Mouse (Mus musculus) retina, postnatal 1 day (tissue): Measurements from ENCODE around the gene Pam.

Experiments used
- DNase-seq: peaks from one replicate; pipeline ENCODE4 v3.0.0-alpha.2; 2012

Gene Pam

GRCm38 (mm10) chr1:97902830-97903229, 192.6 kb downstream of the Pam start:
- no peak for DNase-seq

GRCm38 (mm10) chr1:97900559-97901153, 194.8 kb downstream of the Pam start:
- DNase-seq, result no peak

GRCm38 (mm10) chr1:97887511-97887910, 207.9 kb downstream of the Pam start:
- DNase-seq, result no peak

DNA sequence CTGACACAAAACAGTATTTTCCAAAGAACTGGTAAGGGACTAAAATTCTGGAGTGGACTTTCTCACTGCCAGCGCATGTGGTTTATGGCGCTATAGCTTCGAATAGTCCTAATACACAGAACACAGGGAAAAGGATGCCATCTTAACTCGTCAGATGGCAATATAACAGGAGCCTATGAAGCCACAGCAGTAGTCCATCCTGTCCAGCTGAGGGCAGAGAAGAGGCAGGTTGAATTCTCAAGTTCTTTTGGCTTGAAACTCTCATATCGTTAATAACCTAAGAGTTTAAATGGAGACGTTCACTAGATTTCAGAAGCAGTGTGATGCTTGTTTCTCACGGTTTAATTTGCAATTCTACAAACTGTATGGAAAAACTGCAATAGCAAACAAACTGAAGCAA, 211.9 kb downstream of the Pam start:
- no peak for DNase-seq

GRCm38 (mm10) chr1:97877037-97877436, 218.4 kb downstream of the Pam start:
- no peak for DNase-seq

DNA sequence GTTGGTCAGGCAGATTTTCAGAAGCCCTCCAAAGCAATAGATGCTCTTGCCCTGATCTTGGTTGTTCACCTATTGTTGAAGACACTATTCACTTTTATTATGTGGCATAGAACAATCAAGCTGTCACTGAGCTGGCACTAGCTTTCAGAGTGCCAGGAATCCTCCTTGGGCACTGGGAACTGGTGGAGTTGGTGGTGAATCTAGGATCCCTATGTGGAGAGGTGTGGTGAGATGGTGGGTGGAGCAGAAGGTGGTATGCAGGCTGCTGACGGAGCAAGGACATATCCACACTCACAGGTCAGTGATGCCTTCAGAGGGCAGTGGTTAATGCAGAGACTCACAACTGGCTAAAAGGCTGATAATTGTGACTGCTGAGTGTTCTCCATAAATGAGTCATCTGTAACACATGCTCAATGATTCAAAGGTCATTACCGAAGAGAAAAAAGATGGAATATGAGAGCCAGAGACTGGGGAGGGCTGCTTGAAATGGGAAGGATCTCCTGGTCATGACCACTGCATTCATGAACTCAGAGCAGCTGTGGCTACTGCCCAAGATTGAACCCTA, 221.9 kb downstream of the Pam start:
- DNase-seq, result no peak

DNA sequence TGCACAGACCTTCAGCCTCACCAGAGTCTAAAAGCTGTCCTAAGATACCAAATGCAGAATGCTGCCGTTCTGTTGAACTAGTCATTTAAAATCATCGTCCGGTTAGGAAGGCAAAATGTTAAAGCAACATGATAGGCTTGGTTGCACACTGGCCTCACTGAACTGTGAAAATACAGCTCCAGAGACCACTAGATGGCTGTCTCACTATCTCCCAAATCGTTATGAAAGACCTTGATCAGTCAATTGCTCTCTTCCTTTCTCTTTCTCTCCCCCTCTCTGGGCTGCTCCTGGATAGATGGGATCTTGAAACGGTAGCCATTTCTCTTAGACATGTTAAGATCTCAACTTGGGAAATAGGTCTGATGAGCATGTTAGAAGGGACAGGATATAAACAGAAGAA, 223.0 kb downstream of the Pam start:
- DNase-seq, result peak; percentile 43

GRCm38 (mm10) chr1:97872072-97872471, 223.4 kb downstream of the Pam start:
- DNase-seq, result no peak

GRCm38 (mm10) chr1:97864135-97864534, 231.3 kb downstream of the Pam start:
- DNase-seq, result no peak

DNA sequence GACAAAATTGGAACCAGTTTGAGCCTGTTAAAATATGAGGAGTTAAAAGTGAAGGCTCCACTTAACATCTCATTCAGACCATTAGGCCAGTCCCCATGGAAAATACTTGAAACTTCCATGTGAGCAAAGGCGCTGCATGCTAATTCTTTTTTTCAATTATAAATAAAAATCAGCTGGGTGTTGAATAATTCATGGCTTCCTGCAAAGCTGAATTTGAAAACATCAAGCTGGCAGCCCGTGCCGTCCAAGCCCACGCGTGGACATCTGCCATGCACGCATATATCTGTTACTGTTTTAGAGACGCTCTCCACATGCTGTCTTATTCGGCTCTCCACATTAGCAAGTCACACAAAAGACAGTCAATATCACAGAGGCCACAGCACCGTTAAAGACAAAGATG, 232.3 kb downstream of the Pam start:
- peak; percentile 17 for DNase-seq

GRCm38 (mm10) chr1:97862734-97863133, 232.7 kb downstream of the Pam start:
- no peak for DNase-seq

GRCm38 (mm10) chr1:97854256-97854655, 241.2 kb downstream of the Pam start:
- no peak for DNase-seq

DNA sequence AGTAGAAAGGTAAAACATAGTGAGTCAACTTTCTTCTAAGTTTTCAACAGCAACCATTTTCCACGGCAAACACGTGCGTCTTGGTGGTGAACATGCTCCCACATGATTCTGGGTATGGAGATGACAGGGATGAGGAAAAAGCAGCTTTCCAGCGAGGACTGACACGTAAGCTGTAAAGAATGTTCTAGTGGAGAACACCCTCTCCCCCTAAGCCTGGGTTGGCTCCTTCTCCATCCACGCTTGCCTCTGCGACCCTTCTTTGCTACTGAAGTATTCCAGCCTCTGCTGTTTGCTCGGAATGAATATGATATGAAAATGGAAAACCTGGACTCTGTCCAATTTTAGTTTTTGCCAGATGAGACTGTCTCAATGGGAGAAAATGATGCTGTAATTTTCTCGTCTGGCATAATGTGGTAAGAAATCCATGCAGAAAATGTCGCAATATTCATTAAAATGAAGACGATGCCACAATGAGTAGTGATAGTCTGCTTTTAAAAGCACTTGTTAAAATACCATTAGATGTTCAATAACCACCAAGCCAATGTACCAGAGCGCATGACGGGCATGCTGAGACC, 243.8 kb downstream of the Pam start:
- no peak for DNase-seq

DNA sequence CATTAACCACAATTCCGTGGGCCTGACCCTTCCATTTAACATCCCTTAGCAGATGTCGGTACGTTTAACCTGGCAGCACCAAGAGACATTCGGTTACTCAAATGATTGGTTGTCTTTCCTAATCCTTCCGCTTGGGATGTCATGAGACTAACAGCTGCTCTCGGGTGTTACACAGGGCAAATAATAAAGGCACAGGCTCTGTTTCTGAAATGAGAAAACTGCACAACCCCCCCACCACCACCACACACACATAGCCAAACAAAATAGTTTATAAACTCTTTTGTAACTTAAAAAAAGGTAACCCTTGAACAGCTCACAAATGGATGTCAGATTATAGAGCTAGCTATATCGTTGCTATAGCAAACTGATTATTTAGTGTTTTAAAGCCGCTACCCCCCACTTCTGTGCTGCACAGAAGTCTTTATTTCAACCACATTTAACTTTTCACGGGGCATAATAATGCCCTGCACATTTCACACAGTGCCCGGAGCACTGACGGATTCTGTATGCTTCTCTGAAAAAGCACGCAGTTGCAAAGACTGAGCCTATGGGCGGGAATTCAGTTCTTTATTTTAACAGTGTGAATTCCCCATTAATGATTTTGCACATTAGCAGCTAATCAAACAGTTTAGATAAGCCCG, 246.7 kb downstream of the Pam start:
- DNase-seq, result peak; percentile 69

- no peak for DNase-seq
Measured at GRCm38 (mm10) chr1:97843220-97843992, 252.0 kb downstream of the Pam start.

GRCm38 (mm10) chr1:97834354-97834822, 261.1 kb downstream of the Pam start:
- no peak for DNase-seq

GRCm38 (mm10) chr1:97833466-97834353, 261.7 kb downstream of the Pam start:
- DNase-seq, result peak; percentile 21

GRCm38 (mm10) chr1:97828087-97828486, 267.4 kb downstream of the Pam start:
- DNase-seq, result no peak

DNA sequence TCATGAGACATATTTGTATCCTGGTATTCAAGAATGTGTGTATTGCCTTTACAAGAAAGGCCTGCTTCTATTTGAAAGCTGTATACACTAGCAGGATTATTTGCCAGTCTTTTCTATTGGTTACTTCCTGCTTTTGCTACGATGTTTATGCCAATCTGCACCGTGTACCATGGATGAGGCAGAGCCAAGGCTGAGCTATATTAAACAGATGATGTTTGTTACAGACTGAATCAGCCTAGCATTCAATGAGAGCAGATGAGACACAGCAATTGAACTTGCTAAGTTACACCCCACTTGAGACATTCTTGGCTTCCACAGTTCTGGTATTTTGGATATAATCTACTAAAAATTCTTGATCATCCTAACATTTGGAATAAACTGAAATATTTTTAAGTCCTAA, 267.9 kb downstream of the Pam start:
- DNase-seq, result no peak

DNA sequence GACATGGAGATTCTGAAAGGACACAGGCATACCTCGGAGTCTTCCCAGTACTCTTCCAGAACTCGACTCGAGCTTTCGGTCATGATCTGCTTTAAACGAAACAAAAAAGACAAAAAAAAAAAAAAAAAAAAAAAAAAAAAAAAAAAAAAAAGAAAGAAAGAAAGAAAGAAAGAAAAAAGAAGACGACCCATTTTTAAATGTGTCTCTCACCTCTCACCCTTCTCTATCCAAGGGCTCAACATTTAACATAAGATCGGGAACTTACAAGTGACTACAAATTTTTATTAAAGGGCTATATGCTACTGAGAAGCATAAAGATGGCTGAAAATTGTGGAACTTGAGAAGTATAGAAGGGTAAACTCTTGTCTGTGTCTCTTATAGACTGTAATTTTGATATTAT, 272.5 kb downstream of the Pam start:
- DNase-seq, result no peak

DNA sequence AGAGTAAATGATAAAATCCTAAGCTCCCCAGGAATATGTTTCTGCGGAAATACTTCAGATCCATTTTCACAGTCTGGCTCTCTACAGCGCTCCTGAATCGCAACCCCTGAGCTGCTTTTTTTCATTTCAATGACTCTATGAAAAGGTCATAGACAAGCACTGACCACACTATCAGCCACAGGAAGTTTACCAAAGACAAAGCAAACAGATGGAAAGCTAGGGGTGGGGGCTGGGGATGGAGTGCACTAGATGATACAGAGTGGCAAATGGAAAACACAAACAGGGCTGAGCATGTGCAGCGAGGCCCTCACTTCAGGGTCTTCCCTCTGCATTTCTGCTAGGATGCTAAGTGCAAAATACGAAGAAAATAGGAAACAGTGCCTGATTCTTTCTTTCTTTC, 273.2 kb downstream of the Pam start:
- no peak for DNase-seq

GRCm38 (mm10) chr1:97821282-97821681, 274.2 kb downstream of the Pam start:
- DNase-seq, result no peak
